Mouse (Mus musculus): ENCODE data around the gene Myo18b. TPM values are rescaled to one million over a fixed set of nuclear protein-coding genes. Genes with fewer than 3 reads are reported as not detected.
A peak's percentile ranks its signal among the peaks of the same experiment; 100 is the strongest.

Gene Myo18b
- polyA plus RNA-seq, 1 experiment from 2014 or later = 1.3 TPM

DNA sequence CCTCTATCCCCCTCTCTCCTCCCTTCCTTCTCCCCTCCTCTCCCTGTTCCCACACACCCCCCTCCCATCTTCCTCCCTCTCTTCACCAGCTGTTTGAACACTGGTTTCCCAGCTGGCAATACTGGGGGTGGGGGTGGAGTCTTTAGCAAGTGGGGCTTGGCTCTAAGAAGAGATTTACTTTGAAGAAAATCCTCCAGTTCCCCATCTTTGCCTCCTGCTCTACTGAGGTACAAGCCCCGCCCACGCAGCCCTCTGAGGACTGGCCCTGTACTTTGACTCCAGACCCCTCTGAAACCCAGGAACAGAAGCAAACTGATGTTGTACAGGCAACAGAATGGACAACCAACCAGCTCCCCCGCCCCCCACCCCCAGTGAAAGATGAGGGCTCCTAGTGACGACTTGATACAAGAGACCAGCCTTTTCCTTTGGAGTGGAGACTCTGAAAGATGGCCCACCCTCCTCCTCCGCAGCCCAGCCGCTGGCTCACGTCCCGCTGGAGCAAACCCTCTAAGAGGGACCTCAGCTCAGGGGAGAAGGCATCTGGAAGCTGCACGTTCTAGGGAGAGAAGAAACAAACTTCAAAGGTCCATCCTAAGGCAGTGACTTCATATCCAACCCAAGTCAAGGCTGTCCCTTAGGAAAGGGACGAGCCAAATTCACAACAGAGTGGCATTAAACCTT, 32.2 kb upstream of the Myo18b start:
- Histone ChIP-seq H3K4me3 (ENCODE audit: low read depth, low read length) (no peak overlapping the region), H3K27me3 (ENCODE audit: control insufficient read depth, insufficient read depth, low read length) (no peaks in the 10 kb centered on the region), H3K9ac (replicated peaks; ENCODE audit: low read depth, low read length) (no peak overlapping the region), H3K27ac (ENCODE audit: low read depth, low read length) (no peak overlapping the region), H3K9me3 (ENCODE audit: control insufficient read depth, low read length) (no peaks in the 10 kb centered on the region), H3K36me3 (ENCODE audit: control insufficient read depth, insufficient read depth, low read length) (no peaks in the 10 kb centered on the region), H3K4me2 (ENCODE audit: low read depth, low read length) (no peak overlapping the region), H3K4me1 (ENCODE audit: control insufficient read depth, insufficient read depth, low read length) (no peaks in the 10 kb centered on the region)
- ATAC-seq (ENCODE audit: low read depth) = no peak
- WGBS = 52% methylated on average over 10 of the region's 10 CpGs

DNA sequence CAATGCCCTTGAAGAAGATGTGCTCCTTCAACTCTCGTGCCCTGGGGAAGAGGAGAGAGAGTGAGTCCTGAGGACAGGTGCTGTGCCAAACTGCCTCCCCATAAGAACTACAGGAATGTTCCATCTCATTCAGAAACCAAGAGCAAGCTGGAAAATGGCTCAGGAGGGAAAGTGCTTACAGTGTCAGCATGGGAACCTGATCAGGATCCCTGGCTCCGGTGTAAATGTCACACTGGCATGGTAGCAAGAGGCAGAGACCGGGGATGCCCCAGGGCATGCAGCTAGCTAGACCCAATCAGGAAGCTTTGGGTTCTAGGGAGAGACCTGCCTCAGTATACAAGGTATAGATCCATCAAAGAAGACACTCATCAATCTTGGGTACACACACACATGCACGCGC, 29.3 kb upstream of the Myo18b start:
- Histone ChIP-seq H3K4me3 (ENCODE audit: low read depth, low read length) (no peak overlapping the region), H3K9me3 (ENCODE audit: control insufficient read depth, low read length) (no peaks in the 10 kb centered on the region), H3K4me2 (ENCODE audit: low read depth, low read length) (no peak overlapping the region), H3K27ac (ENCODE audit: low read depth, low read length) (no peak overlapping the region), H3K27me3 (ENCODE audit: control insufficient read depth, insufficient read depth, low read length) (no peaks in the 10 kb centered on the region), H3K4me1 (ENCODE audit: control insufficient read depth, insufficient read depth, low read length) (no peaks in the 10 kb centered on the region), H3K9ac (replicated peaks; ENCODE audit: low read depth, low read length) (no peak overlapping the region), H3K36me3 (ENCODE audit: control insufficient read depth, insufficient read depth, low read length) (no peaks in the 10 kb centered on the region)
- ATAC-seq (ENCODE audit: low read depth) = no peak
- 95% methylated on average over 5 of the region's 5 CpGs for WGBS

GRCm38 (mm10) chr5:112924806-112925205, 28.6 kb upstream of the Myo18b start:
- no peak for ATAC-seq (ENCODE audit: low read depth)
- Histone ChIP-seq H3K36me3 (ENCODE audit: control insufficient read depth, insufficient read depth, low read length) (no peaks in the 10 kb centered on the region), H3K4me1 (ENCODE audit: control insufficient read depth, insufficient read depth, low read length) (no peaks in the 10 kb centered on the region), H3K4me3 (ENCODE audit: low read depth, low read length) (no peak overlapping the region), H3K27me3 (ENCODE audit: control insufficient read depth, insufficient read depth, low read length) (no peaks in the 10 kb centered on the region), H3K9me3 (ENCODE audit: control insufficient read depth, low read length) (no peaks in the 10 kb centered on the region), H3K27ac (ENCODE audit: low read depth, low read length) (no peak overlapping the region), H3K9ac (replicated peaks; ENCODE audit: low read depth, low read length) (no peak overlapping the region), H3K4me2 (ENCODE audit: low read depth, low read length) (no peak overlapping the region)
- WGBS = 82% methylated on average over 8 of the region's 8 CpGs

DNA sequence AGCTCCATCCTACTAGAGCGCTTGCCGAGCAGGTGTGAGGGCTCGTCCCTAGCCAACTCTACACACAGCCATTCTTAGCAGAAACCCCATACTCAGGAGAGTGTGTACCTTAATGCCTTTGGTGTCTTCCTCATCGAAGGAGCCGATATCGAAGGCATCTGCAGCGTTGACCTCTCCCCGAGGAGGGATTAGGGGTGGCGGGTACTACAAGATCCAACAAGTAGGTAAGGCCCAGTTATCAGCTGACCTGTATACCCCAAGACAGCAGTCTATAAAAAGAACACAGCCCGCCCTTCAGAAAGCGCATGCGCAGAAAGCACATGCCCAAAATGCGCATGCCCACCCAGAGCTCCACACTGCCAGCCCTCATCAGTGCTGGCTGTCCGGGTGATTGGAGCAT, 27.7 kb upstream of the Myo18b start:
- no peaks in the 10 kb centered on the region for H3K9me3 ChIP-seq (ENCODE audit: control insufficient read depth, low read length)
- H3K36me3 ChIP-seq (ENCODE audit: control insufficient read depth, insufficient read depth, low read length) = no peaks in the 10 kb centered on the region
- no peak overlapping the region for H3K4me2 ChIP-seq (ENCODE audit: low read depth, low read length)
- no peaks in the 10 kb centered on the region for H3K27me3 ChIP-seq (ENCODE audit: control insufficient read depth, insufficient read depth, low read length)
- H3K4me3 ChIP-seq (ENCODE audit: low read depth, low read length) = no peak overlapping the region
- no peak overlapping the region for H3K27ac ChIP-seq (ENCODE audit: low read depth, low read length)
- H3K4me1 ChIP-seq (ENCODE audit: control insufficient read depth, insufficient read depth, low read length) = no peaks in the 10 kb centered on the region
- WGBS = 98% methylated on average over 14 of the region's 14 CpGs
- H3K9ac ChIP-seq (replicated peaks; ENCODE audit: low read depth, low read length) = no peak overlapping the region
- ATAC-seq (ENCODE audit: low read depth) = no peak

GRCm38 (mm10) chr5:112921914-112922313, 25.8 kb upstream of the Myo18b start:
- no peak for ATAC-seq (ENCODE audit: low read depth)
- no peak overlapping the region for H3K4me2 ChIP-seq (ENCODE audit: low read depth, low read length)
- no peaks in the 10 kb centered on the region for H3K4me1 ChIP-seq (ENCODE audit: control insufficient read depth, insufficient read depth, low read length)
- H3K36me3 ChIP-seq (ENCODE audit: control insufficient read depth, insufficient read depth, low read length) = no peaks in the 10 kb centered on the region
- H3K4me3 ChIP-seq (ENCODE audit: low read depth, low read length) = no peak overlapping the region
- H3K27me3 ChIP-seq (ENCODE audit: control insufficient read depth, insufficient read depth, low read length) = no peaks in the 10 kb centered on the region
- no peaks in the 10 kb centered on the region for H3K9me3 ChIP-seq (ENCODE audit: control insufficient read depth, low read length)
- H3K9ac ChIP-seq (replicated peaks; ENCODE audit: low read depth, low read length) = no peak overlapping the region
- H3K27ac ChIP-seq (ENCODE audit: low read depth, low read length) = no peak overlapping the region

DNA sequence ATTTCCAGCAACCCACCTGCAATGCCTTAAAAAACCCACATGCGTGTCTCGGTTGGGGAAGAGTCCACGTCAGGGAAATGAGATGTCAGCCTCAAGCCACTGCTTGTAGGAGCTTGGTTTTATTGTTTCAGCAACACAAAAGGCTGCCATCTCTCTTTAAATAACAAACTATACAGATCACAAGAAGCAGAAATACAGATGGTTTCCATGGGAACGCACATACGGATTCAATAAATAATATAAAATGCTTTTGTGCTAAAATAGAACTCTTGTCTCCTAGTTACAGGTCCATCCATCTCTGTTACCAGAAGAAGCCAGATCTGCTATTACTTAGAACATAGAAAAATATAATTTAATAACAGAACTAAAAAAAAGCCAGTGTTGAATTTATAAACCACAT, 14.2 kb upstream of the Myo18b start:
- Histone ChIP-seq H3K4me1 (ENCODE audit: control insufficient read depth, insufficient read depth, low read length) (no peaks in the 10 kb centered on the region; the same call in 1 of the 2 replicates), H3K4me3 (ENCODE audit: low read depth, low read length) (no peak overlapping the region), H3K9me3 (ENCODE audit: control insufficient read depth, low read length) (no peaks in the 10 kb centered on the region), H3K36me3 (ENCODE audit: control insufficient read depth, insufficient read depth, low read length) (no peaks in the 10 kb centered on the region), H3K27ac (ENCODE audit: low read depth, low read length) (peak overlapping the region; percentile 58; the same call in 1 of the 2 replicates), H3K27me3 (ENCODE audit: control insufficient read depth, insufficient read depth, low read length) (no peaks in the 10 kb centered on the region), H3K9ac (replicated peaks; ENCODE audit: low read depth, low read length) (no peak overlapping the region), H3K4me2 (ENCODE audit: low read depth, low read length) (no peak overlapping the region)
- 47% methylated on average over 5 of the region's 5 CpGs for WGBS
- ATAC-seq (ENCODE audit: low read depth) = no peak

DNA sequence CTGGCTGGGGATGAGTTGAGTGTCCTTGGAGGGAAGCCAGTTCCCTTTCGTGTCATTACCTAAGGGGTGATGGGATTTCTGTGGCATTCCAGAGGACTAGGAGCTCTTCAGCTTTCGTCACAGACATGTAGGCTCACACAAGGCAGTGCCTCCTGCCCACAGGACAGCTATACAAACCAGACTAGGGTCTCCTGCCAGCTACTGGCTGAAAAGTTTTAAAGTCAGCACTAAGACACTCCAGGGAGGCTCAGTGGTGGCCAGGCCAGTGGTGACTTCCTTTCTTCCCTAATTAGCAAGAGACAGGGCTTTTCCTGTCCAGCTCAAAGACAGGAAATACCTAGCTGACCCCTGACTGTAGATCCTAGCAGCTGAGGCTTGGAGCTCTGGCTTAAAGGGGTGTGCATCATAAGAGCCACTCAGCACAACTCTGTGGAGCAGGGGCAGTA, 12.0 kb upstream of the Myo18b start:
- Histone ChIP-seq H3K4me3 (ENCODE audit: low read depth, low read length) (no peak overlapping the region), H3K4me1 (ENCODE audit: control insufficient read depth, insufficient read depth, low read length) (no peaks in the 10 kb centered on the region; the same call in 1 of the 2 replicates), H3K9ac (replicated peaks; ENCODE audit: low read depth, low read length) (no peak overlapping the region), H3K4me2 (ENCODE audit: low read depth, low read length) (no peak overlapping the region), H3K27me3 (ENCODE audit: control insufficient read depth, insufficient read depth, low read length) (no peaks in the 10 kb centered on the region), H3K9me3 (ENCODE audit: control insufficient read depth, low read length) (no peaks in the 10 kb centered on the region), H3K27ac (ENCODE audit: low read depth, low read length) (no peak overlapping the region), H3K36me3 (ENCODE audit: control insufficient read depth, insufficient read depth, low read length) (no peaks in the 10 kb centered on the region)
- WGBS = 65% methylated on average over 2 of the region's 2 CpGs
- no peak for ATAC-seq (ENCODE audit: low read depth)

DNA sequence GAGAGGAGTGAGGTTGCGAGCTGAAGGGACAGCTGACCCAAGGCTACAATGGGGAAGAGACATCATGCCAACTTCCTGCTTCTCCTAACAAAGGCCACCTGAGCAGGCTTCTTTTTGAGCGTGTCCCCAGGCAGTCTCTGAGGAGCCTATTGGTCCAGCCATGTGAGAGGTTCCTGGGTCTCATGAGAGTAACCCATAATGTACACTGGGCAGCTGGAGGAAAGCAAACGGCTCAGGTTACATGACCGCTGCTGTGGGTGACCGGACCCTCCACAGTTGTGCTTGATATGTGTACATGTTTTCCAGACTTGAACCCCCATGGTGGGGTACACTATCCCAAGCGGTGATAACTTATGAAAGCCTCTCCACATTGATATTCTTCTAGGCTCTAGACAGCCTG, 11.3 kb upstream of the Myo18b start:
- Histone ChIP-seq H3K9ac (replicated peaks; ENCODE audit: low read depth, low read length) (no peak overlapping the region), H3K4me2 (ENCODE audit: low read depth, low read length) (no peak overlapping the region), H3K9me3 (ENCODE audit: control insufficient read depth, low read length) (no peaks in the 10 kb centered on the region), H3K4me1 (ENCODE audit: control insufficient read depth, insufficient read depth, low read length) (no peaks in the 10 kb centered on the region; the same call in 1 of the 2 replicates), H3K36me3 (ENCODE audit: control insufficient read depth, insufficient read depth, low read length) (no peaks in the 10 kb centered on the region), H3K4me3 (ENCODE audit: low read depth, low read length) (no peak overlapping the region), H3K27ac (ENCODE audit: low read depth, low read length) (no peak overlapping the region), H3K27me3 (ENCODE audit: control insufficient read depth, insufficient read depth, low read length) (no peaks in the 10 kb centered on the region)
- ATAC-seq (ENCODE audit: low read depth) = no peak
- WGBS = 78% methylated on average over 6 of the region's 6 CpGs

GRCm38 (mm10) chr5:112893462-112894060, 2.6 kb downstream of the Myo18b start:
- Histone ChIP-seq H3K9ac (replicated peaks; ENCODE audit: low read depth, low read length) (no peak overlapping the region), H3K4me2 (ENCODE audit: low read depth, low read length) (no peak overlapping the region), H3K4me3 (ENCODE audit: low read depth, low read length) (no peak overlapping the region), H3K27ac (ENCODE audit: low read depth, low read length) (no peak overlapping the region), H3K36me3 (ENCODE audit: control insufficient read depth, insufficient read depth, low read length) (no peaks in the 10 kb centered on the region), H3K27me3 (ENCODE audit: control insufficient read depth, insufficient read depth, low read length) (no peaks in the 10 kb centered on the region), H3K9me3 (ENCODE audit: control insufficient read depth, low read length) (no peaks in the 10 kb centered on the region), H3K4me1 (ENCODE audit: control insufficient read depth, insufficient read depth, low read length) (no peaks in the 10 kb centered on the region)
- ATAC-seq (ENCODE audit: low read depth) = no peak
- 76% methylated on average over 5 of the region's 5 CpGs for WGBS
